Mouse (Mus musculus): ENCODE results near the gene Rabl6.
A peak's percentile ranks its signal among the peaks of the same experiment; 100 is the strongest.

Gene Rabl6

DNA sequence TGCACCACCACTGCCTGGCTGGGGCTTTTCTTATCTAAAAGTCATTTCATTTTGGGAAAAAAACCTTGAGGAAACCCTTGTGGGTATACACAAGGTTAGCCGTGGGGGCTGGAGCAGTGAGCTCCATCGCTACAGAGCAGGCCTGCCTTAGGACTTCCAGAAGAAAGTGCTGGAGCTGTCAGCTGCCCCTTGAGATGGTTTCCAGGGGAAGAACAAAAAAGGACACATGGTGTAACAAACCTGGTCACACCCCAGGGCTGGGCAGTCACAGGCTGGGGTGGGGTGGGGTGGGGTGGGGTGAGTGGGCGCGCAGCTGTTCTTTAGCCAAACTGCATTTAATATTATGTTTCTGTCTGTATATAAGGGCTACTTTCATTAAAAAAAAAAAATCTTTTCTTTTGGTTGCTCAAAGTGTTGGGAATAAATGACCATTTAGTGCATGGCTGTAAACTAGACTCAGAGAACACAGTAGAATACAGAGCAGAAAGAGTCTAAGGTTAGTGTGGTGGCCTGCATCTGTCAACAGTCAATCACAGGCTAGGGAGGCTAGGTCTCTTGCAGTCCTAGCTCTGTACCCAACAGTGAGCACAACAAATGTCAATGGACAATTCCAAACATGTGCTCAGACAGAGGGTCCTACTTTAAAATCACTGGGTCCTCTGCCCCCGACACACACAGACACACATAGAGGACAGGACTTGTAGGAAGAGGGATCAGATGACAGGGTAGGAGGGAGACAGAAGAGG lies 11.4 kb downstream of the Rabl6 start:
- no peak for DNase-seq (ENCODE audit: low spot score in 2 of 2)

- peak in 1 of 2 experiments; percentile 57 for DNase-seq (ENCODE audit: low spot score in 2 of 2)
These were observed 16.5 kb downstream of the Rabl6 start for GRCm38 (mm10) chr2:25591863-25592262.

GRCm38 (mm10) chr2:25588227-25588907 lies 20.0 kb downstream of the Rabl6 start:
- DNase-seq (ENCODE audit: low spot score in 2 of 2), result no peak

DNA sequence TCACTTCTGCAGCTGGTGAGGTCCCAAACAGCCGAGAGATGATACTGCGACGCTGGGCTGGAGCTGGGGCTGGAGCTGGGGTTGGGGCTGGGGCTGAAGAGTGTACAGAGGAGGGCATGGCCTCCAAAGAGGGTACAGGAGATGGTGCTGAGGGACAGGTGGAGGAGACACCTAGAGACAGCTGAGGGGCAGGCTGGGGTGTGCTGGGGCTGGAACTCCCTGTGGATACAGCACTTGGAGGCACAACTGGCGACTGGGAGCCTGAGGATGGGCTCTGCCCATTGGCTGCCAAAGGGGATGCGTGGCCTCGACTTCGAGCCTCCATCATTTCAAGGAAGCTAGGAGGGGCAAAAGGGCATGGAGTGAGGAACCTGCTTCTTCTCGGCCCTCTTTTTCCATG lies 21.0 kb downstream of the Rabl6 start:
- DNase-seq (ENCODE audit: low spot score in 2 of 2), result no peak

DNA sequence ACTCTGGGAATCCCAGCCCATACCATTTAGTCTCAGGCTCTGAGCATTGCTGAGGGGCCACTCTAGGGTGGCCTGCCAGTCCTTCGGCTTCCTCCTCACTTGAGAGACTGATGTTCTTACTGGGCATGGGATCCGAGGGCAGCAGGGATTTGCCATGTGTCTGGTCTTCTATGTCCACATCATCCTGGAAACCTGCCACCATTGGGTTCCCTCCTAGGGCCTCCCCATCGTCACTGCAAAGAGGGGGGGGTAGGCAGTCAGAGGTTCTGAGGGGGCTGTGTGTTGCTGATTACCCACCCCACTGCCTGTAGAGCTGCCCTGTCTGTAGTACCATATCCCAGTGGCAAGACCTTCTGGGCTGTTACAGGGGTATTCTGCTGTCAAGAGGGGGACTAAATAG lies 22.7 kb downstream of the Rabl6 start:
- no peak for DNase-seq (ENCODE audit: low spot score in 2 of 2)

- no peak for DNase-seq (ENCODE audit: low spot score in 2 of 2)
These were observed 23.5 kb downstream of the Rabl6 start for GRCm38 (mm10) chr2:25584856-25585255.

- DNase-seq (ENCODE audit: low spot score in 2 of 2), result no peak
These were observed 24.2 kb downstream of the Rabl6 start for GRCm38 (mm10) chr2:25584152-25584551.

DNA sequence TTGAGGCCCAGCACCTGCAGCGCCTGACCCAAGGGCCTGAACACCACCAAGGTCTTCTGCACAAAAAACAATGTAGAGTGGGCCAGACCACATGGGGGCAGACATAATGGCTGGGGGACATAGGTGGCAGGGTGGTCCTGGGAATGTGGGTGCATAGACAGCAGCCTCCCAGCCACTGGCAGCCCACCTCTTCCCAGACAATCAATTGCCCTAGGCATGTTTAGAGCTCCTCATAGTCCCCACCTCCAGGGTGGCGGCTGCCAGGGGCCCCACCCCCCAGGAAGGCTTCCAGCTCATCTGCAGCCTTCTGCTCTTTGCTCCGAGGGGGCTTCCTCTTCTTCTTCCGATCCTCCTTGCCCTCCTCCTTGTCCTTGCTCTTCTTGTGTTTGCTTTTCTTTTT lies 24.8 kb downstream of the Rabl6 start:
- DNase-seq (ENCODE audit: low spot score in 2 of 2), result no peak

GRCm38 (mm10) chr2:25583120-25583481 lies 25.2 kb downstream of the Rabl6 start:
- no peak for DNase-seq (ENCODE audit: low spot score in 2 of 2)

- DNase-seq (ENCODE audit: low spot score in 2 of 2), result peak; percentile 91 to 92
These were observed 25.7 kb downstream of the Rabl6 start for GRCm38 (mm10) chr2:25582466-25583119.

DNA sequence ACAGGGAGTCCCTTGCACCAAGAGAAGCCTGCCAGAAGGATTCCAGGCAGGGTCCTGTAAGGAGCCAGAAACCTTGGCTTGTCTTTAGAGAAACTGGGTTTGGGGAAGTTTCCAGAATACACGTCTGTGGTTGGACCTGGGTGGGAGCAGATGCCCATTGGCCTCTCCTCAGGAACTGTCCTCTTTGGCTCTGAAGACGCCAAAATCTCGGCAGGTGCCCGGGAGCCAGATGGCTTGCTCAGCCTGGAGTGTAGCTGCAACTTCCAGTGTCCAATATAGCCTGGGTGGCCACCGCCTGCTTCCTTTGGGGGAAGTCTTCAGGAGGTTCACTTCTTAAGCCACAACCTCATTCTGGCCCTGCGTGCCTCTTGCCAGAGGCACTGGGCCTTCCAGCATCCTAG lies 26.4 kb downstream of the Rabl6 start:
- DNase-seq (ENCODE audit: low spot score in 2 of 2), result peak; percentile 56 to 61

DNA sequence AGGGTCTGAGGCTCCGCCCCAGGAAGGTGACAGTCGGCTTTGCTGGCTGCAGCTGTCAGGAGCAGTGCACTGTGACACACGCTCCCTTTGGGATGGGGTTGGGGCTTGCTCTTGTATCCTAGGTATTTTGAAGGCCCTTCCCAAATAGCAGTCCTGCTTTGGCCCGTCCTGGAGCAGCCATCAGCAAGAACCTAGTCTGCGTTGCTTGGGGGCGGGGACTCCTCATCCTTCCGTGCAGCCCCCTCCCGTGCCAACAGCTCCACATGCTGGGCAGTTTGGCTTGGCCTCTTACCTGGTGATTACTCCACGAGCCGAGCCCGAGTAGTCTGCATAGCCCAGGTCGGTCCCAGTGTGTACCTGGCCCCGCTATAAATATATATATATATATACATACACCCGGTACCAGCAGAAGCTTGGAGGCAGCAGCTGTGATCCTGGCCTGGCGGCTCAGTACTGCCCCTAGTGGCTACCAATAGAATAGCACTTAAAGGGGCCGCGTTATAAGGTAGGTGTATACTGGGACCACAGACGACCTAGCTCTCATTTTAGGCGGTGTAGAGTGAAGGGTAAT lies 26.9 kb downstream of the Rabl6 start, which contains the start of gene Ajm1:
TSS of gene Ajm1 (minus strand) at position 464 of the 571 bp plus-strand sequence.
- DNase-seq (ENCODE audit: low spot score in 2 of 2), result peak; percentile 79 to 83

DNA sequence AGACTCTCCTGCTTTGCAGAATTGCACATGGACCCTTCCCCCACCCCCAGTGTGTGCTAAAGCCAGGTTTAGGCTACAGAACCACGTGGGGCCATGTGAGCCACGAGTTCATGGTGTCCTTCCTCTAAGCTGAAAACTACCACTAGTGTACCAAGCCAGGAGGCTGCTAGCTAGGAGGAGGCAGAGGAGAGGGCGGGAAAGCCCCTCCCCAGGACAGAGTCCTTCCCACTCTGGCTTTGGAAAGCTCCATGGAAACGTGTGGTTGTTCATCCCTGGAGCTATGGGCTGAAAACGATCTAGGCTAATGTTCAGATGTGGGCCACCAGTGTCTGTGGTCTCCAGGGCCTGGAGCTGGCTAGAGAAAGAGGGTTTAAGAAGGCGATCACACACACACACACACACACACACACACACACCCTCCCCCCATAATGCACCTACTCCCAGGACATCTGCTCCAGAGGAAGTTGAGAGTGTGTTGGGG lies 27.7 kb downstream of the Rabl6 start:
- peak; percentile 59 to 60 for DNase-seq (ENCODE audit: low spot score in 2 of 2)

- peak; percentile 73 to 79 for DNase-seq (ENCODE audit: low spot score in 2 of 2)
These were observed 28.4 kb downstream of the Rabl6 start for GRCm38 (mm10) chr2:25579737-25580460.

DNA sequence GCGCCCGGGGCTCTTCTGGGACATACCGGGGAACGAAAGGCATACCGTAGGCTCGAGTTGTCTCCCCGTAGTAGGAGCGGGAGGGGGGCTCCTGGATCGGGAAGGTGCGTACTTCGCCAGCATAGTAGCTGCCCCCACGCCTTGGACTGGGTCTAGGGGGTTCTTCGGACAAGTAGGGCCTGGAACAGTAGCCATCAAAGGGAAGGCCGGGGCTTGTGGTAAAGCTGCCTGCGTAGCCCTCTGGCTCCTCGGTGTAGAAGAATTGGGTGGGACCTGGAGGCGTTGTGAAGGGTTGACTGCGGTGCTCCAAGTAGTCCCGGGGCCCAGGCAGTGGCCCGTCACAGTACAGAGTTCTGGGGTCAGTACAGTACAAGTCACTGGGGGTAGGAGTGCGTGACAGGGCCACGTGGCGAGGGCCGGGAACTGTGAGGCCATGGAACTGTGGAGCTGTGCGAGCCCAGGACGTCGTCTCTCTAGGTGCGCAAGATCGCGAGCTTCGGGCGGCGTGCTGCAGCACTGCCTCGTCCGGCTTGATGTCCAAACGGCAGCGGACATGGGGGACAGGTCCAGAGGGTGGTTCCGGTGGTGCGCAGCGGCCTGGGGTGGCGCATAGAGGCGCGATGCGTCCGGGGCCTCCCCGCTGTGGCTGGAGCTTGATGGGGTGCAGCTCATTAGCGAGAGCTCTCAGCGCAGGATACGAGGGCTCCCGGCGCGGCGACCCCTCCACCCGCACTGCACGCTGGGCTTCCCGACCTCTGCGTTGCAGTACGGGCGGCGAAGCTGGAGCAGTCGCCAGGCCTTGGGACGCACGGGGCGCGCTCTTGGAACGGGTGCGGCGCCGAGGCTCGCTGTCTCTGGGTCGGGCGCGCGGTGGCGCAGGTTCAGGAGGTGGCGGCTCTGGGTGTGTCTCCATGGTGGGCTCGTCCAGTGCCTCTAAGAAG lies 29.3 kb downstream of the Rabl6 start:
- no peak for DNase-seq (ENCODE audit: low spot score in 2 of 2)

DNA sequence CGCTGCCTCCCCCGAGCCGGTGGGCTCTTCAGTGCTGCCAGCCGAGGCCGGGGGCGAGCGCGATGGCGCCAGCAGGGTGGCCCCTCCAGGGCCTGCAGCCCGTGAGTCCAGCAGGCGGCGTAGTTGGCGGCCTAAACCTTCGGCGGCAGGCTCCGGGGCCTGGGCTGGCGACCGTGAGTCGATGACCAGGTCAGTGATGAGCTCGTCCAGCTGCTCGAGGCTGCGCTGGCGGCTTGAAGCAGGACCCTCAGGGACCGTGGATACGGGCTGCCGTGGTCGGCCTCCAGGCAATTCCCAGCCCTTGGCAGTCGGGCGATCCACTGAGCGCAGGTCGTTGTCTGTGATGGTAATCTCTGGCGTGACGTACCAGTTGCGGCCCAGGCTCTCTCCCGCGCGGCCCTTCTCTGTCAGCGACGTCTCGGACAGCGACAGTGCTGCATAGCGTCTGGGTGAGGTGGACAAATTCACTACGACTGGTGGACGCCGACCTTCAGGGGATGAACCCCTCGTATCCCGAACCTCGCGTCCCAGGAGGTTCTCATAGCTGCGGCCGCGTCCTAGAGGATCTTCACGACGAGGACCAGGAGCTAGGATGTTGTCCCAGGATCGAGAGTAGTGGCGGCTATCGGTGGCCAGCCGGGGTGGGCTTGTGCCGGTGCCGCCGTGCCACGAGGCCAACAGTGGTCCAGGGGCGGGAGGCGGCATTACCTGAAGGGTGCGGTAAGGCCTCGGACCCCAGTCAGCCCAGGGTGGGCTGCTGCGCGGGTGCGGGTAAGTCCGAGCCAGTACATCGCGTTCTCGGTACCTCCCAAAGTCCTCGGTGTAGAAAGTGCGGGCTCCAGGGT lies 30.1 kb downstream of the Rabl6 start:
- DNase-seq (ENCODE audit: low spot score in 2 of 2), result no peak

- DNase-seq (ENCODE audit: low spot score in 2 of 2), result peak in 1 of 2 experiments; percentile 43
These were observed 31.1 kb downstream of the Rabl6 start for GRCm38 (mm10) chr2:25576965-25577891.

Data from right cerebral cortex, adult 2 months (tissue).